Mouse (Mus musculus) forebrain, embryonic 11.5 days (tissue): ENCODE results near the gene Myl6. TPM values are rescaled to one million over a fixed set of nuclear protein-coding genes. Genes with fewer than 3 reads are reported as not detected.
"Not testable (repeated sequence)": the region's sequence is repeated elsewhere in the genome, so short reads cannot be mapped to it uniquely, and the experiment has no call there.

Source experiments
- ATAC-seq: fragments of 200-750 bp; cut with Nextera tagmentation; replicated peaks from 2 replicates; pipeline ENCODE4 v1.8.0; 2017; ENCODE audit warnings: moderate TSS enrichment; ENCODE audit not compliant: low FRiP score
- DNase-seq: peaks from one replicate; pipeline ENCODE4 v3.0.0-alpha.2; 2017; ENCODE audit warnings: low spot score
- H3K27ac ChIP-seq: fragments of 300-500 bp; sonication (generic); 2 replicates; pipeline ENCODE4 v1.5.1; 2014; ENCODE audit warnings: low read depth, low read length
- H3K27me3 ChIP-seq: fragments of 300-500 bp; sonication (generic); 2 replicates; pipeline ENCODE4 v1.6.1; 2014; ENCODE audit warnings: mild to moderate bottlenecking, low read length, mixed read lengths; ENCODE audit not compliant: control insufficient read depth, insufficient read depth
- H3K36me3 ChIP-seq: fragments of 300-500 bp; sonication (generic); 2 replicates; pipeline ENCODE4 v1.6.1; 2014; ENCODE audit warnings: mild to moderate bottlenecking, low read length, moderate library complexity, mixed read lengths; ENCODE audit not compliant: control insufficient read depth, insufficient read depth
- H3K4me1 ChIP-seq: fragments of 300-500 bp; sonication (generic); replicated peaks from 2 replicates; pipeline ENCODE4 v1.6.1; 2014; ENCODE audit warnings: low read length, mixed read lengths; ENCODE audit not compliant: control insufficient read depth, insufficient read depth
- H3K4me2 ChIP-seq: fragments of 300-500 bp; sonication (generic); 2 replicates; pipeline ENCODE4 v1.6.1; 2014; ENCODE audit warnings: low read depth, mild to moderate bottlenecking, low read length, moderate library complexity, mixed read lengths; ENCODE audit not compliant: severe bottlenecking
- H3K4me3 ChIP-seq: fragments of 300-500 bp; sonication (generic); 2 replicates; pipeline ENCODE4 v1.5.1; 2014; ENCODE audit warnings: low read depth, low read length
- H3K9ac ChIP-seq: fragments of 300-500 bp; sonication (generic); 2 replicates; pipeline ENCODE4 v1.6.1; 2014; ENCODE audit warnings: low read length
- H3K9me3 ChIP-seq: fragments of 300-500 bp; sonication (generic); 2 replicates; pipeline ENCODE4 v1.6.1; 2016; ENCODE audit warnings: low read length, mixed read lengths; ENCODE audit not compliant: control insufficient read depth
- WGBS: fragments of 180-500 bp; shearing (Covaris S2); extraction: QIAGEN DNeasy Blood & Tissue Kit; methylation state at CpG from one replicate; pipeline ENCODE4 v1.1.7; 2014; 5-methylcytosine and 5-hydroxymethylcytosine counted together
- polyA plus RNA-seq: library from polyadenylated mRNA; unstranded; fragments of >200 nt; fragmentation: Nextera tagmentation; extraction: Ambion mirVana; gene quantifications from 2 replicates; pipeline ENCODE4 v1.2.1, GENCODE M21; 2014

The Myl6 gene
- polyA plus RNA-seq, 1 experiment from 2014 or later, result 620 TPM

DNA sequence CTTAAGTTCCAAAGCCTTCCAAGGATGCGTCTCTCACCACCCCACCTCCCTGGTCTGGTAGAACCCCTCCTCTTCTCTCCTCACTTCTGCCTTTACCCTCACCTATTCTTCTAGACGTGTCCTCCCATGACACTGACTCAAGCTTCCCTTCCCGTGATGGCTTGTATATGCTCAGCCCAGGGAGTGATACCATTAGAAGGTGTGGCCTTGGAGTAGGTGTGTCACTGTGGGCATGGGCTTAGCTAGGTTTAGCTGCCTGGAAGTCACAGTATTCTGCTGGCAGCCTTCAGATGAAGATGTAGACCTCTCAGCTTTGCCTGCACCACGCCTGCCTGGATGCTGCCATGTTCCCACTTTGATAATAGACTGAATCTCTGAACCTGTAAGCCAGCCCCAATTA lies 21.1 kb upstream of the Myl6 start:
- no peaks in the 10 kb centered on the region for H3K9me3 ChIP-seq
- peaks cover 23% of the 10 kb centered on the region for H3K27me3 ChIP-seq
- peak; percentile 35 for DNase-seq
- no peak overlapping the region for H3K4me2 ChIP-seq
- no peaks in the 10 kb centered on the region; the same call in 1 of the 2 replicates for H3K36me3 ChIP-seq
- no peak overlapping the region for H3K4me3 ChIP-seq
- H3K4me1 ChIP-seq, result no peaks in the 10 kb centered on the region
- H3K27ac ChIP-seq, result no peak overlapping the region
- 85% methylated on average over 4 of the region's 4 CpGs for WGBS
- H3K9ac ChIP-seq, result no peak overlapping the region
- no peak for ATAC-seq

DNA sequence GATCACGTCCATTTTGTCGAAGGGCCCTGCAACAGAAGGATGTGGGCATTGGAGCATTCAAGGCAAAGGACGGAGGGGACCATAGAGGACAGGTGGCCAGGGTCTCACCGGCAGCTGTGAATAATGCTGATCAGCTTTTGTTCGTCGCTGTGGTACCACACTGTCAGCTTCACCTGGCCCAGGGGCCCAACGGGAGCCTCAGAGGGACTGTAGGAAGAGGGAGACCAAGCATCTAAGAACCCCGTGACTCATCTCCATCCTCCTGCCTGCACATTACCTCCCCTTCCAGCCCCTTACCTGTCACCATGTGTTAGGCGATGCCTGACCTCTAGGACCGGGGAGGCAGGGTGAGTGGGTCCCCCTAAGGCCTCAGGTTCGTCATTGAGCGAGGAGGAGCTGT lies 17.8 kb upstream of the Myl6 start:
- Histone ChIP-seq H3K4me3 (no peak overlapping the region), H3K36me3 (no peaks in the 10 kb centered on the region; the same call in 1 of the 2 replicates), H3K4me2 (no peak overlapping the region), H3K27ac (no peak overlapping the region), H3K9me3 (no peaks in the 10 kb centered on the region), H3K27me3 (peaks cover 10% of the 10 kb centered on the region), H3K4me1 (no peaks in the 10 kb centered on the region), H3K9ac (no peak overlapping the region)
- 84% methylated on average over 12 of the region's 12 CpGs for WGBS
- DNase-seq (no peak), ATAC-seq (no peak)

DNA sequence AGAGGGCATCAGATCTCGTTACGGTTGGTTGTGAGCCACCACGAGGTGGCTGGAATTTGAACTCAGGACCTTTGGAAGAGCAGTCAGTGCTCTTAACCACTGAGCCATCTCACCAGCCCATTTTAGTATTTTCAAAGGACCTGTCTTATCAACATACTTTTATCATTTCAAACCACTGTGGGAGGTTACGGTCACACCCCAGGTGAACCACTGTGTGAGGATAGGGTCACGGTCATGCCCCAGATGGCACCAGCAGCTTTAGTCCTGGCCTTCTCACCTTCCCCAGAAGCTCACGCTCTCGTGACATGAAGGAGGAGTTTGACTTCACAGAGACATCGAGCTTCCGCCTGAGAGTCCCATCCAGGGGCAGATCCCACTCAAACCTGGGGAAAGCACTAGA lies 17.2 kb upstream of the Myl6 start:
- ATAC-seq (no peak), DNase-seq (no peak)
- Histone ChIP-seq H3K36me3 (no peaks in the 10 kb centered on the region; the same call in 1 of the 2 replicates), H3K4me2 (no peak overlapping the region), H3K9ac (no peak overlapping the region), H3K27ac (no peak overlapping the region), H3K9me3 (no peaks in the 10 kb centered on the region), H3K27me3 (peaks cover 4% of the 10 kb centered on the region), H3K4me1 (no peaks in the 10 kb centered on the region), H3K4me3 (no peak overlapping the region)
- 92% methylated on average over 9 of the region's 9 CpGs for WGBS

DNA sequence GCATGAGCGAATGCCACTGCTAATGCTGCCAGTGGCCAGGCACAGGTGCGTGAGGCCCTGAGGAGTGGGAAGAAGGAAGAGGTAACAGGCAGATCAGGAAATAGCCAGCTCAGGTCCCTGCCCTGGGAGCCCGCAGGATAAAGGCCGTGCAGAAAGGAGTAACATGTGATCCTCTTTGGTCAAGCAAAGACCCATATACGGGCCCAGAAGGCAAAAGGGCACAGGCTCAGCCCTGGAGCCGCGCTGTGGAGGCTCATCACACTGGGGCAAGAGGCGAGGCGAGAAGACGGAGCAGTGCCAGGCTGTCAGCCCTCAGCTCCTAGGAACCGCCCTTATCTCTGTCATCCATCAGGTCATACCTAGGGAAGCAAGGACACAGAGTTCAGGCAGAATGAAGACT lies 16.4 kb upstream of the Myl6 start:
- no peak overlapping the region for H3K4me3 ChIP-seq
- H3K9me3 ChIP-seq, result no peaks in the 10 kb centered on the region
- H3K4me2 ChIP-seq, result no peak overlapping the region
- ATAC-seq, result no peak
- H3K27ac ChIP-seq, result no peak overlapping the region
- H3K4me1 ChIP-seq, result no peaks in the 10 kb centered on the region
- H3K36me3 ChIP-seq, result no peaks in the 10 kb centered on the region; the same call in 1 of the 2 replicates
- no peak for DNase-seq
- no peaks in the 10 kb centered on the region for H3K27me3 ChIP-seq
- 88% methylated on average over 11 of the region's 11 CpGs for WGBS
- no peak overlapping the region for H3K9ac ChIP-seq

DNA sequence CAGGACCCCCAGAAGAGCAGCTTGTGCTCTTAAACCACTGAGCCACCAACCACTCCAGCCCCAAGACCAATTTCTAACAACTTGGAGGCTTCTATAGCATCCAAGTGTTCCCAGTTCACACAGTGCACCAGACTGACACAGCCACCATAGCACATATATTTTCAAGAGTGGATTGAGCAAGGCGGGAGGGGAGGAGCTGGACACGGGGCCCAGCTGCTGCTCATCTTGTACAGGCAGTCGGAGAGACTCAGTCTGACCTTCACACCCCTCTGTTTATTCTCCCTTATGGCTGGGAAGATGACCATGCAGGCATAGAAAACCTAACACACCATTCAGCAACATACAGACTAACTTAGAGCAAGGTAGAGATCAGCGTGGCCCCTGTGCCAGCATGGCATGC lies 15.9 kb upstream of the Myl6 start:
- Histone ChIP-seq H3K4me2 (no peak overlapping the region), H3K4me1 (no peaks in the 10 kb centered on the region), H3K27me3 (no peaks in the 10 kb centered on the region), H3K4me3 (no peak overlapping the region), H3K27ac (no peak overlapping the region), H3K36me3 (no peaks in the 10 kb centered on the region; the same call in 1 of the 2 replicates), H3K9me3 (no peaks in the 10 kb centered on the region), H3K9ac (no peak overlapping the region)
- no peak for ATAC-seq
- DNase-seq, result no peak
- 85% methylated on average over 4 of the region's 4 CpGs for WGBS

DNA sequence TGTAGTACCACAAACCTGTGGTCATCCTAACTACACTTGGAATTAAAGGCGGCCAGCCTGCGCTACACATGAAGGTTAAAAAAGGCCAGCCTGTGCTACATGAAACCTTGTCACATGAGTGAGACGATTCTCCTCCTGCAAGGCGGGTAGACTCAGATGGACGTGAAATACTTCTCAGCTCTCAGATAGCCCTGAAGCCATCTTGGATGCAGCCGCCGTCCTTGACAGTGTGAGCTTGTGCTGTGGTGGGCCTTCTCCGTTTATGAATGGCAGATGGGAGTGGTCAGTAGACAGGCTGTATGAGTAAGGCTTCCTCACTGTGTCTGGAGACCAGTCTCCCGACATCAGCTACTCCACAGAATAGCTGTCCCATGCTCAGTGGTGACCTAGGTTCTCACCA lies 15.3 kb upstream of the Myl6 start:
- no peaks in the 10 kb centered on the region for H3K27me3 ChIP-seq
- DNase-seq (peak; percentile 25), ATAC-seq (no peak)
- no peak overlapping the region for H3K4me3 ChIP-seq
- no peak overlapping the region for H3K27ac ChIP-seq
- H3K9ac ChIP-seq, result no peak overlapping the region
- no peak overlapping the region for H3K4me2 ChIP-seq
- no peaks in the 10 kb centered on the region; the same call in 1 of the 2 replicates for H3K36me3 ChIP-seq
- H3K9me3 ChIP-seq, result no peaks in the 10 kb centered on the region
- H3K4me1 ChIP-seq, result no peaks in the 10 kb centered on the region
- WGBS, result 88% methylated on average over 9 of the region's 9 CpGs

DNA sequence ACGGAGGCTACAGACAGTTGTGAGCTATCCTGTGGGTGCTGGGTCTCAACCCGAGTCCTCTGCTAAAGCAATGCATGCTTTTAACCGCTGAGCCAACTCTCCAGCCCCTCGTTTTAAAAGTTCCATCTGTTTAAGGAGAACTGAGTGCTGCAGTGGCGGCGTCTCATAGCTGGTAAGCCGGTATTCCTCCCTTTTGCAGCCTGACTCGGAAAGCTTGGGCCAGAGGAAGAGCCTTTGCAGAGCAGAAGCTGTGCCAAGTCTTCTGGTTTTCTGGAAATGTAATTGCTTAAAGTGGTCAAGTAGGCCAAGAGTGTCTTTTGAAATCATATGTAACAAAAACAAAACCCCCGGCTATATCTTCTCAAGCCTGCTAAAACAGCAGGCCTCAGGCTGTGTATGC lies 14.3 kb upstream of the Myl6 start:
- Histone ChIP-seq H3K9ac (no peak overlapping the region), H3K9me3 (no peaks in the 10 kb centered on the region), H3K27ac (no peak overlapping the region), H3K27me3 (no peaks in the 10 kb centered on the region), H3K4me2 (no peak overlapping the region), H3K4me3 (no peak overlapping the region), H3K4me1 (no peaks in the 10 kb centered on the region), H3K36me3 (no peaks in the 10 kb centered on the region; the same call in 1 of the 2 replicates)
- ATAC-seq, result no peak
- peak; percentile 33 for DNase-seq
- 85% methylated on average over 9 of the region's 9 CpGs for WGBS

DNA sequence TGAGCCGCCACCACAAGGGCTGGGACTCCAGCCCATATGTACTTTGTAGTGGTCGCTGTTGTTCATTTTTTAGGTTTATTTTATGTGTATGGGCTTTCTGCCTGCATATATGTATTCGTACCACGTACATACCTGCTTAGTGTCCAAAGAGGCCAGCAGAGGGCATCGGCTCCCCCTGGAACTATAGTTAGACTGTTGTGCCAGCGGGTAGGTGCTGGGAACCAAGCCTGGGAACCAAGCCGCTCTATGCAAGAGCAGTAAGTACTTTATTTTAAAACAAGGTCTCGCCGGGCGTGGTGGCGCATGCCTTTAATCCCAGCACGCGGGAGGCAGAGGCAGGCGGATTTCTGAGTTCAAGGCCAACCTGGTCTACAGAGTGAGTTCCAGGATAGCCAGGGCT lies 12.0 kb upstream of the Myl6 start:
- Histone ChIP-seq H3K9ac (no peak overlapping the region), H3K27ac (no peak overlapping the region), H3K9me3 (no peaks in the 10 kb centered on the region), H3K27me3 (no peaks in the 10 kb centered on the region), H3K36me3 (no peaks in the 10 kb centered on the region), H3K4me3 (no peak overlapping the region), H3K4me1 (no peaks in the 10 kb centered on the region), H3K4me2 (no peak overlapping the region)
- no peak for ATAC-seq
- DNase-seq, result peak; percentile 50
- 92% methylated on average over 14 of the region's 14 CpGs for WGBS

DNA sequence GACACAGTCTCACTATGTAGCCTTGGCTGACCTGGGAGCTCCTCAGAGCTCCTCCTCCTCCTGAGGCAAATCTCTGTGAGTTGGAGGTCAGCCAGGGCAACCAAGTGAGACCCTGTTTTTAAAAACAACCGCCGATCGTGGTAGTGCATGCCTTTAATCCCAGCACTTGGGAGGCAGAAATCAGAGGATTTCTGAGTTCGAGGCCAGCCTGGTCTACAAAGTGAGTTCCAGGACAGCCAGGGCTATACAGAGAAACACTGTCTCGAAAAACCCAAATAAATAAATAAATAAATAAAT lies 11.4 kb upstream of the Myl6 start:
- 90% methylated on average over 5 of the region's 5 CpGs for WGBS
- not testable (repeated sequence) for H3K4me2 ChIP-seq, DNase-seq, H3K4me3 ChIP-seq, H3K9ac ChIP-seq, H3K36me3 ChIP-seq, ATAC-seq, H3K27ac ChIP-seq, H3K4me1 ChIP-seq, H3K27me3 ChIP-seq, H3K9me3 ChIP-seq
